Mouse (Mus musculus) inflammation-experienced regulatory T-cells, adult 6 months (primary cell): Measurements from ENCODE around the gene Rnls. TPM values are rescaled to one million over a fixed set of nuclear protein-coding genes. Genes with fewer than 3 reads are reported as not detected.

Source experiments
- ATAC-seq: one replicate; pipeline ENCODE4 v1.8.0; 2017
- polyA plus RNA-seq, 3 experiments: library from polyadenylated mRNA; unstranded; fragments of 100-300 nt; shearing (Covaris generic); gene quantifications; one replicate each; pipeline ENCODE4 v1.2.1; 2017

Gene Rnls
- polyA plus RNA-seq, 3 experiments from 2014 or later, result 3.5 to 6.1 (median 5.5) TPM

- ATAC-seq, result peak; percentile 36
Measured at GRCm38 (mm10) chr19:33262421-33262820, 129.7 kb downstream of the Rnls start.

GRCm38 (mm10) chr19:33259164-33259563 is 132.9 kb downstream of the Rnls start:
- ATAC-seq, result no peak

GRCm38 (mm10) chr19:33253893-33254292 is 138.2 kb downstream of the Rnls start:
- ATAC-seq, result no peak

- no peak for ATAC-seq
Measured at GRCm38 (mm10) chr19:33252226-33252625, 139.9 kb downstream of the Rnls start.

- no peak for ATAC-seq
Measured at GRCm38 (mm10) chr19:33244196-33244595, 147.9 kb downstream of the Rnls start.

- ATAC-seq, result no peak
Measured at GRCm38 (mm10) chr19:33240386-33240785, 151.7 kb downstream of the Rnls start.

- ATAC-seq, result no peak
Measured at GRCm38 (mm10) chr19:33232902-33233301, 159.2 kb downstream of the Rnls start.

GRCm38 (mm10) chr19:33231303-33231702 is 160.8 kb downstream of the Rnls start:
- ATAC-seq, result no peak

- peak; percentile 61 for ATAC-seq
Measured at GRCm38 (mm10) chr19:33227004-33227403, 165.1 kb downstream of the Rnls start.

- no peak for ATAC-seq
Measured at GRCm38 (mm10) chr19:33225858-33226705, 166.0 kb downstream of the Rnls start.

- ATAC-seq, result no peak
Measured at GRCm38 (mm10) chr19:33225002-33225376, 167.1 kb downstream of the Rnls start.

GRCm38 (mm10) chr19:33224181-33225001 is 167.7 kb downstream of the Rnls start:
- ATAC-seq, result no peak

GRCm38 (mm10) chr19:33223766-33224165 is 168.3 kb downstream of the Rnls start:
- ATAC-seq, result no peak

- ATAC-seq, result no peak
Measured at GRCm38 (mm10) chr19:33223276-33223675, 168.8 kb downstream of the Rnls start.

- peak; percentile 91 for ATAC-seq
Measured at GRCm38 (mm10) chr19:33222595-33223223, 169.4 kb downstream of the Rnls start.

GRCm38 (mm10) chr19:33217791-33218300 is 174.2 kb downstream of the Rnls start:
- ATAC-seq, result no peak

- no peak for ATAC-seq
Measured at GRCm38 (mm10) chr19:33209709-33210108, 182.4 kb downstream of the Rnls start.

- no peak for ATAC-seq
Measured at GRCm38 (mm10) chr19:33207991-33208390, 184.1 kb downstream of the Rnls start.

GRCm38 (mm10) chr19:33205389-33205788 is 186.7 kb downstream of the Rnls start:
- ATAC-seq, result no peak

- no peak for ATAC-seq
Measured at GRCm38 (mm10) chr19:33202422-33202821, 189.7 kb downstream of the Rnls start.

GRCm38 (mm10) chr19:33201181-33201580 is 190.9 kb downstream of the Rnls start:
- ATAC-seq, result no peak

- ATAC-seq, result no peak
Measured at GRCm38 (mm10) chr19:33192064-33192463, 200.0 kb downstream of the Rnls start.

- ATAC-seq, result no peak
Measured at GRCm38 (mm10) chr19:33188766-33189165, 203.3 kb downstream of the Rnls start.
